Mouse (Mus musculus): ENCODE data around the gene Bcl2l11.

GRCm38 (mm10) chr2:128104815-128105214 lies 21.0 kb upstream of the Bcl2l11 start:
- TF ChIP-seq CTCF (IDR thresholded peaks at IDR 0.05; ENCODE audit: insufficient read depth, low read depth, low read length) (no peak), POLR2A (IDR thresholded peaks at IDR 0.05; ENCODE audit: insufficient read depth, low read depth, low read length) (no peak)

Data from olfactory bulb, adult 2 months (tissue).